In the genomic region with DNA sequence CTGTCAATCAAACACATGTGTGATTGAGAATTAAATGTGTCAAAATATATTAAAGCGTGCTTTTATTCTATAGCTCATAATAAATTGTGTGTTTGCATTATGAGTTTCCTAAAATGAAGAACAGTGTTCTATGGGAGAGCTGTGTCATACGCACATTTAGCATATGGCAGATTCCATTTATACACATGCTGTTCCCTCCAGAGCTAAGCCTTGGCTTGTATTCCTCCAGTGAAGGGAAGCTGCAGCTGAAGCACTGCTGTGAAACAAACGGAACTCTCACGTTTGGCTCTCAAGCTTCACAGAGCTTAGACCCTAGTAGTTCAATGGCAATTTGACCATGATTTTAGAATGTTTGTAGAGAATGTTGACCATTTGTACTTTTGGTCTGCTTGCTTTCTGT, we compare ENCODE assay signal across 28 mouse cellular contexts.
A peak's percentile ranks its signal among the peaks of the same experiment; 100 is the strongest.
DNase-seq lines count a peak whose midpoint lies in the region; ATAC-seq and TF ChIP-seq lines count a peak whose summit lies in the region.
"Had no signal": no experiment of that assay in that cellular context is flagged by ENCODE, and none has a peak within 500 bp of the region (broad histone marks: within the 10 kb centered on the region; RNA-seq: fewer than 3 reads in every experiment).

No protein-coding gene starts in this region.

- no peaks in the 10 kb centered on the region for H3K36me3 ChIP-seq in forebrain, postnatal 0 days (ENCODE audit: insufficient read depth)
- H3K36me3 ChIP-seq: embryonic facial prominence, embryonic 13.5 days; intestine, embryonic 15.5 days; neural tube, embryonic 13.5 days had no signal

- no peak overlapping the region for H3K4me2 ChIP-seq in forebrain, postnatal 0 days (ENCODE audit: low read depth)
- H3K4me2 ChIP-seq: embryonic facial prominence, embryonic 13.5 days; intestine, embryonic 15.5 days; kidney, embryonic 15.5 days; limb, embryonic 12.5 days; liver, embryonic 11.5 days; neural tube, embryonic 13.5 days had no signal

- intact Hi-C loops in left cerebral cortex, postnatal 4 days (cut with DNase I): no loop called here

- no peak for TF ChIP-seq CTCF in forebrain, postnatal 0 days (IDR thresholded peaks at IDR 0.05; ENCODE audit: low read depth)

- WGBS in forebrain, postnatal 0 days: 70% methylated on average over 4 of the region's 4 CpGs

- peak; percentile 28 to 67 for DNase-seq in frontal cortex, adult 2 months (ENCODE audit: extremely low spot score in 1 of 2, low spot score in 1 of 2)
- no peak for DNase-seq in frontal cortex, postnatal 10 days (ENCODE audit: low spot score in 2 of 2)
- DNase-seq in left cerebral cortex, adult 11 months (ENCODE audit: low spot score): peak; percentile 44
- DNase-seq in left cerebral cortex, postnatal 4 days: no peak
- DNase-seq in forebrain, postnatal 0 days: peak; percentile 43
- peak; percentile 39 to 61 for DNase-seq in left cerebral cortex, adult 9 months (ENCODE audit: low spot score in 2 of 2)
- DNase-seq in kidney, adult 18-20 months: no peak
- no peak for DNase-seq in kidney, postnatal 25 days
- DNase-seq: adrenal gland, adult 8-10 months; embryo, embryonic 11 days; gastrocnemius, adult 2 months; heart, postnatal 4 days; liver, postnatal 0 days; retina, postnatal 1 day; spleen, adult 18-20 months had no signal

- H3K27me3 ChIP-seq in forebrain, postnatal 0 days (ENCODE audit: insufficient read depth, low read length): no peaks in the 10 kb centered on the region
- H3K27me3 ChIP-seq: embryonic facial prominence, embryonic 13.5 days; intestine, embryonic 15.5 days; kidney, embryonic 15.5 days; limb, embryonic 12.5 days; neural tube, embryonic 13.5 days had no signal

- H3K9ac ChIP-seq in forebrain, postnatal 0 days: no peak overlapping the region
- H3K9ac ChIP-seq: embryonic facial prominence, embryonic 13.5 days; intestine, embryonic 15.5 days; kidney, embryonic 15.5 days; limb, embryonic 12.5 days; liver, postnatal 0 days; neural tube, embryonic 13.5 days had no signal

- peak; percentile 75 for ATAC-seq in forebrain, postnatal 0 days
- ATAC-seq: activated CD4-positive, CD25-positive, alpha-beta regulatory T cell, adult 4 months; hindbrain, embryonic 16.5 days; intestine, embryonic 15.5 days; liver, postnatal 0 days; lung, postnatal 0 days; midbrain, embryonic 16.5 days had no signal

- no peaks in the 10 kb centered on the region for H3K4me1 ChIP-seq in forebrain, postnatal 0 days (ENCODE audit: insufficient read depth)

- no peak overlapping the region for H3K27ac ChIP-seq in forebrain, postnatal 0 days (ENCODE audit: low read depth, low read length)
- H3K27ac ChIP-seq: embryonic facial prominence, embryonic 13.5 days; gastrocnemius, adult 2 months; intestine, embryonic 15.5 days; kidney, embryonic 15.5 days; limb, embryonic 12.5 days; macrophage; neural tube, embryonic 13.5 days had no signal

- H3K4me3 ChIP-seq in forebrain, postnatal 0 days (ENCODE audit: low read depth, low read length): no peak overlapping the region
- H3K4me3 ChIP-seq: embryonic facial prominence, embryonic 13.5 days; erythroblast, embryonic 14.5 days; gastrocnemius, adult 2 months; intestine, embryonic 15.5 days; kidney, embryonic 15.5 days; limb, embryonic 12.5 days; myocyte; neural tube, embryonic 13.5 days had no signal

- H3K9me3 ChIP-seq in forebrain, postnatal 0 days (ENCODE audit: low read length): no peaks in the 10 kb centered on the region
- H3K9me3 ChIP-seq: embryonic facial prominence, embryonic 13.5 days; intestine, embryonic 15.5 days; kidney, embryonic 15.5 days; limb, embryonic 12.5 days; neural tube, embryonic 13.5 days had no signal

Comparison
In these comparisons a context has a peak if more than half of its experiments do, and no peak if none do; other contexts are left out.
1. DNase-seq: peak in frontal cortex, adult 2 months (2 of 2), left cerebral cortex, adult 11 months (single experiment), forebrain, postnatal 0 days (single experiment) and left cerebral cortex, adult 9 months (2 of 2); none in frontal cortex, postnatal 10 days (0 of 2), left cerebral cortex, postnatal 4 days (single experiment), kidney, adult 18-20 months (single experiment) and kidney, postnatal 25 days (0 of 2).